Mouse (Mus musculus) lung, adult 2 months (tissue): ENCODE data around the gene Lix1.

ENCODE experiments used
- CTCF ChIP-seq: fragments of 200-500 bp; IDR thresholded peaks from 2 replicates; pipeline ENCODE4 v1.5.1; 2011; ENCODE audit warnings: mild to moderate bottlenecking, low read length, control low read depth; ENCODE audit not compliant: insufficient read depth
- POLR2A ChIP-seq: fragments of 200-500 bp; IDR thresholded peaks from 2 replicates; pipeline ENCODE4 v1.6.1; 2011; ENCODE audit warnings: low read depth, mild to moderate bottlenecking, control low read depth, low read length, borderline replicate concordance; ENCODE audit errors: extremely low read depth

DNA sequence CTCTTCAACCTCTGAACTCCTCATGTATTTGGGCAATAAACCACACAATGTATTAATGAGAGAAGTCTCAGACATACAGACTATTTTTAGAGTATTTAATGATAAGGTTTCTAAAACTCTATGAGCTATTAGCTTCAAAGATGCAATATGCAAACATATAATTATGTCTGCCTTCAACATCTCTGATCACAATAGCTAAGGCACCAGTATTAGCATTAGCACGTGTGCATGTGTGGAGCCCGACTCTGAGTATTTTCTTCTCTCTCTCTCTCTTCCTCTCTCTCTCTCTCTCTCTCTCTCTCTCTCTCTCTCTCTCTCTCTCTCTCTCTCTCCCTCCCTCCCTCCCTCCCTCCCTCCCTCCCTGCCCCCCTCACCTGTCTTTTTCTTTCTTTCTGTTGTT is 9.0 kb downstream of the Lix1 start:
- TF ChIP-seq CTCF (no peak), POLR2A (no peak)
